Mouse (Mus musculus) cerebellum, adult 11-12 months (tissue): Measurements from ENCODE around the gene Tesk2.
"Not testable (repeated sequence)": the region's sequence is repeated elsewhere in the genome, so short reads cannot be mapped to it uniquely, and the experiment has no call there.

ENCODE experiments used
- DNase-seq: peaks from one replicate; pipeline ENCODE4 v3.0.0; 2022

Gene Tesk2

GRCm38 (mm10) chr4:116794273-116794672 is 73.5 kb downstream of the Tesk2 start:
- DNase-seq = no peak

- DNase-seq = no peak
Measured at GRCm38 (mm10) chr4:116796442-116797110, 75.8 kb downstream of the Tesk2 start.

GRCm38 (mm10) chr4:116799901-116800300 is 79.2 kb downstream of the Tesk2 start:
- no peak for DNase-seq

GRCm38 (mm10) chr4:116807197-116808129 is 86.7 kb downstream of the Tesk2 start, which contains the start of the genes Toe1 and Mutyh:
TSS of gene Toe1 (minus strand) at chr4:116807640.
TSS of gene Mutyh (plus strand) at chr4:116807723.
- peak; percentile 95 for DNase-seq

GRCm38 (mm10) chr4:116811012-116811411 is 90.3 kb downstream of the Tesk2 start:
- DNase-seq = no peak

- no peak for DNase-seq
Measured at GRCm38 (mm10) chr4:116815276-116815675, 94.5 kb downstream of the Tesk2 start.

- peak; percentile 84 for DNase-seq
Measured at GRCm38 (mm10) chr4:116817486-116817885, 96.7 kb downstream of the Tesk2 start.

- peak; percentile 45 for DNase-seq
Measured at GRCm38 (mm10) chr4:116819968-116820901, 99.5 kb downstream of the Tesk2 start.

- DNase-seq = peak; percentile 81
Measured at GRCm38 (mm10) chr4:116820902-116821693, 100.3 kb downstream of the Tesk2 start.

- DNase-seq = no peak
Measured at GRCm38 (mm10) chr4:116821694-116822016, 100.9 kb downstream of the Tesk2 start, which contains the start of gene Hpdl. TSS of gene Hpdl (minus strand) at chr4:116821707.

- peak; percentile 80 for DNase-seq
Measured at GRCm38 (mm10) chr4:116824541-116825004, 103.8 kb downstream of the Tesk2 start.

GRCm38 (mm10) chr4:116827819-116828218 is 107.1 kb downstream of the Tesk2 start:
- DNase-seq = peak; percentile 51

GRCm38 (mm10) chr4:116829364-116830069 is 108.8 kb downstream of the Tesk2 start:
- DNase-seq = no peak

- DNase-seq = no peak
Measured at GRCm38 (mm10) chr4:116830070-116830368, 109.3 kb downstream of the Tesk2 start.

- no peak for DNase-seq
Measured at GRCm38 (mm10) chr4:116838999-116839398, 118.3 kb downstream of the Tesk2 start.

GRCm38 (mm10) chr4:116840096-116840495 is 119.3 kb downstream of the Tesk2 start:
- not testable (repeated sequence) for DNase-seq

GRCm38 (mm10) chr4:116840841-116841240 is 120.1 kb downstream of the Tesk2 start:
- no peak for DNase-seq

GRCm38 (mm10) chr4:116844324-116844723 is 123.6 kb downstream of the Tesk2 start:
- no peak for DNase-seq

- DNase-seq = no peak
Measured at GRCm38 (mm10) chr4:116849901-116850300, 129.2 kb downstream of the Tesk2 start.

GRCm38 (mm10) chr4:116854286-116854685 is 133.5 kb downstream of the Tesk2 start:
- DNase-seq = no peak
